Mouse (Mus musculus): ENCODE data around the gene Ucn3. TPM values are rescaled to one million over a fixed set of nuclear protein-coding genes. Genes with fewer than 3 reads are reported as not detected.

Gene Ucn3
- not detected for total RNA-seq (2021)
- long read RNA-seq, experiment 1, result 0 reads
- long read RNA-seq, experiment 2, result 0 reads

- intact Hi-C loops (cut with DNase I), result no loop called here
- no peak for TF ChIP-seq CTCF (IDR thresholded peaks at IDR 0.05)
- Histone ChIP-seq H3K27ac (no peak within 1 kb of the TSS), H3K4me3 (no peak within 1 kb of the TSS)
- no peak for DNase-seq
Measured at GRCm38 (mm10) chr13:3945249-3945648, at the start of gene Ucn3. Ucn3 (minus strand) TSS chr13:3945349.

- intact Hi-C loops (cut with DNase I), result no loop called here
- DNase-seq, result no peak
- H3K27ac ChIP-seq, result no peak overlapping the region
- TF ChIP-seq CTCF (IDR thresholded peaks at IDR 0.05), result no peak
- no peak overlapping the region for H3K4me3 ChIP-seq
Measured at GRCm38 (mm10) chr13:3992081-3992480, 46.9 kb upstream of the Ucn3 start.

GRCm38 (mm10) chr13:3968849-3969248, 23.7 kb upstream of the Ucn3 start:
- Histone ChIP-seq H3K27ac (no peak overlapping the region), H3K4me3 (no peak overlapping the region)
- DNase-seq, result no peak
- intact Hi-C loops (cut with DNase I), result no loop called here
- no peak for TF ChIP-seq CTCF (IDR thresholded peaks at IDR 0.05)

DNA sequence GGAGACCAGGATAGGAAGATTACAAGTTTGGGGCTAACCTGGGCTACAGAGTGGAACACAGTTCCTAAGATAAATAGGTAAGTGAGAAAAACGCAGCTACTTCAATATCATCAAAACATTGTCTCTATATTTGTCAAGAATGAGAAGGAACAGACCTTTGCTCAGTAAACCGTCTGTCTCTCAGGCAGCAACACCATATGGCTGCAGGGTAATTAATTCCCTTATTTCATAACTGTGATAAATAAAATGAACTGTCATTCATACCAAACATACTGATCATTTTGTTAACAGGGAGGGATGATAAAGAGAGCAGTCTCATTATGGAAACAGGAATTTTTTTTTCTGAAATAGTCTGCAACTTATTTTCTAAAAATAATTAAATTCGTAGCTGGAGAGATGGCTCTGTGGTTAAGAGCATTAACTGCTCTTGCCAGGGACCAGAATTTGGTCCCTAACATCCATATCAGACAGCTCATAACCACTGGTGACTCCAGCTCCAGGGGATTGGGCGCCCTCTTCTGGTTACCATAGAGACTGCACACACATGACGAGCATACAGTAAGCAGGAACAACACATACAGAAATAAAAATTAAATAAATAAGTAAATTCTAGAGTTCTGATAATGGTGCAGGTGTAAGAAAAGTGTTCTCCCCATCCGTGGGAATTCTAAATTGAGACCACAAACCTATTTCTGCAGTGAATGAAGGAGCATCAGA, 6.2 kb upstream of the Ucn3 start:
- no peak for TF ChIP-seq CTCF (IDR thresholded peaks at IDR 0.05)
- no peak for DNase-seq
- no peak overlapping the region for H3K4me3 ChIP-seq
- H3K27ac ChIP-seq, result no peak overlapping the region
- intact Hi-C loops (cut with DNase I), result no loop called here

GRCm38 (mm10) chr13:3949477-3949876, 4.3 kb upstream of the Ucn3 start:
- intact Hi-C loops (cut with DNase I), result no loop called here
- no peak for TF ChIP-seq CTCF (IDR thresholded peaks at IDR 0.05)
- Histone ChIP-seq H3K4me3 (no peak overlapping the region), H3K27ac (no peak overlapping the region)
- no peak for DNase-seq

- Histone ChIP-seq H3K4me3 (no peak overlapping the region), H3K27ac (no peak overlapping the region)
- TF ChIP-seq CTCF (IDR thresholded peaks at IDR 0.05), result no peak
- intact Hi-C loops (cut with DNase I), result no loop called here
- no peak for DNase-seq
Measured at GRCm38 (mm10) chr13:3947267-3947666, 2.1 kb upstream of the Ucn3 start.

- no peak for DNase-seq
- Histone ChIP-seq H3K27ac (no peak overlapping the region), H3K4me3 (no peak overlapping the region)
- no peak for TF ChIP-seq CTCF (IDR thresholded peaks at IDR 0.05)
- intact Hi-C loops (cut with DNase I), result no loop called here
Measured at GRCm38 (mm10) chr13:3944699-3945098, 450 bp downstream of the Ucn3 start.

DNA sequence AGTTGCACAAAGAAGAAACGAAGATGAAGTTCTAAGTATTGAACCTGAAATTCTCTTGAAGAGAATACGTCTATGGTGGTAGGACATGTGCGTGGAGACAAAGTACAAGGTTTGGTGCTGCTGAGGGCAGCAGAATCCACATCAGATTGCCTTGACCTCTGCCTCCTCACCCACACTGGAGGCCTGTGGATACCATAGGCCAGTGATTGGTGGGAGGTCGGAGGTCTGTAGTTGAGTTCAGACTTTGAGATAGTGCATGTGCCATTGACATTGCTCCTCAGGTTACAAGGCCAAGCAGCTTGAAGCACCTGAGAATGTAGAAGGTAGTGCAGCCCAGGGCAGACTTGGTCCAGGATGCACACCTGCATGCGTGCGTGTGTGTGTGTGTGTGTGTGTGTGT, 19.1 kb downstream of the Ucn3 start:
- no peak overlapping the region for H3K4me3 ChIP-seq
- intact Hi-C loops (cut with DNase I), result no loop called here
- DNase-seq, result no peak
- TF ChIP-seq CTCF (IDR thresholded peaks at IDR 0.05), result no peak
- no peak overlapping the region for H3K27ac ChIP-seq

- intact Hi-C loops (cut with DNase I), result no loop called here
- TF ChIP-seq CTCF (IDR thresholded peaks at IDR 0.05), result no peak
- no peak for DNase-seq
- Histone ChIP-seq H3K27ac (no peak overlapping the region), H3K4me3 (no peak overlapping the region)
Measured at GRCm38 (mm10) chr13:3925632-3926031, 19.5 kb downstream of the Ucn3 start.

GRCm38 (mm10) chr13:3924483-3924882, 20.7 kb downstream of the Ucn3 start:
- Histone ChIP-seq H3K27ac (no peak overlapping the region), H3K4me3 (no peak overlapping the region)
- intact Hi-C loops (cut with DNase I), result no loop called here
- no peak for DNase-seq
- TF ChIP-seq CTCF (IDR thresholded peaks at IDR 0.05), result no peak

GRCm38 (mm10) chr13:3917571-3918311, 27.4 kb downstream of the Ucn3 start, which contains the start of the genes Net1 and Tubal3:
Net1 (minus strand) TSS chr13:3918220.
Tubal3 (plus strand) TSS chr13:3918274.
- no peak for TF ChIP-seq CTCF (IDR thresholded peaks at IDR 0.05)
- intact Hi-C loops (cut with DNase I), result no loop called here
- peak within 1 kb of the TSS; percentile 88 for H3K4me3 ChIP-seq
- peak; percentile 87 for DNase-seq
- peak within 1 kb of the TSS; percentile 57 for H3K27ac ChIP-seq

GRCm38 (mm10) chr13:3913504-3913903, 31.6 kb downstream of the Ucn3 start:
- Histone ChIP-seq H3K4me3 (no peak overlapping the region), H3K27ac (no peak overlapping the region)
- TF ChIP-seq CTCF (IDR thresholded peaks at IDR 0.05), result no peak
- intact Hi-C loops (cut with DNase I), result no loop called here
- DNase-seq, result no peak

DNA sequence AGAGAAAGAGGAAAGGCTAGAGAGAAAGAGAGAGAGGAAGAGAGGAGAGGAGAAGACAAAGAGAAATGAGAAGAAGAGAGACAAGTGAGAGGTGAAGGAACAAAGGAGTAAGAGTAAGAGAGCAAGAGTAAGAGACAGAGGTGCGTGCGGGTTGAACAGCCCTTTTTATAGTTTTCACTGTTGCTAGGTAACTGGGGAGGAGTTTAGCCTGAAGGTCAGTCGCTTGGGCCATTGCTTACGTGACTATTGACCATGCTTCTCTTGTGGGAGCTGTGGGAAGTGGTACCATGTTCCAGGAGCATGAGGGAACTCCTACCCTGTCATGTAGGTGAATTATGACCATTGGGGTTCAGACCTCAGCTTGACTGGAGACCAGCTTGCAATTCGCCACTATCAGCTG, 34.8 kb downstream of the Ucn3 start:
- Histone ChIP-seq H3K4me3 (no peak overlapping the region), H3K27ac (no peak overlapping the region)
- TF ChIP-seq CTCF (IDR thresholded peaks at IDR 0.05), result no peak
- DNase-seq, result no peak
- intact Hi-C loops (cut with DNase I), result no loop called here
